Mouse (Mus musculus) forebrain, embryonic 10.5 days (tissue): ENCODE results near the gene Ccl26. TPM values are rescaled to one million over a fixed set of nuclear protein-coding genes. Genes with fewer than 3 reads are reported as not detected.
"Not testable (repeated sequence)": the region's sequence is repeated elsewhere in the genome, so short reads cannot be mapped to it uniquely, and the experiment has no call there.

Source experiments
- DNase-seq: peaks from one replicate; pipeline ENCODE4 v3.0.0-alpha.2; 2017; ENCODE audit warnings: low spot score; ENCODE audit errors: extremely low spot score
- H3K27ac ChIP-seq: fragments of 300-500 bp; sonication (generic); 2 replicates; pipeline ENCODE4 v1.5.1; 2016; ENCODE audit warnings: mild to moderate bottlenecking
- H3K27me3 ChIP-seq: fragments of 300-500 bp; sonication (generic); 2 replicates; pipeline ENCODE4 v1.6.1; 2016; ENCODE audit warnings: mild to moderate bottlenecking; ENCODE audit not compliant: poor library complexity, severe bottlenecking
- H3K36me3 ChIP-seq: fragments of 300-500 bp; sonication (generic); replicated peaks from 2 replicates; pipeline ENCODE4 v1.6.1; 2016; ENCODE audit warnings: mild to moderate bottlenecking, moderate library complexity
- H3K4me1 ChIP-seq: fragments of 300-500 bp; sonication (generic); 2 replicates; pipeline ENCODE4 v1.6.1; 2016
- H3K4me3 ChIP-seq: fragments of 300-500 bp; sonication (generic); 2 replicates; pipeline ENCODE4 v1.5.1; 2016; ENCODE audit warnings: mild to moderate bottlenecking, moderate library complexity
- H3K9me3 ChIP-seq: fragments of 300-500 bp; sonication (generic); 2 replicates; pipeline ENCODE4 v1.6.1; 2016; ENCODE audit warnings: mild to moderate bottlenecking, moderate library complexity
- WGBS: fragments of 180-500 bp; shearing (Covaris S2); methylation state at CpG from one replicate; pipeline ENCODE4 v1.1.7; 2016; 5-methylcytosine and 5-hydroxymethylcytosine counted together
- polyA plus RNA-seq: library from polyadenylated mRNA; unstranded; fragments of >200 nt; fragmentation: Nextera tagmentation; extraction: Ambion mirVana; gene quantifications from 2 replicates; pipeline ENCODE4 v1.2.1, GENCODE M21; 2016

Gene Ccl26
- polyA plus RNA-seq: not detected in 2 replicates

GRCm38 (mm10) chr5:135563469-135563868, at the start of gene Ccl26:
Ccl26 (minus strand) TSS chr5:135563569.
- WGBS: 96% methylated on average over 3 of the region's 3 CpGs
- no peak within 1 kb of the TSS for H3K27ac ChIP-seq
- no peak for DNase-seq

GRCm38 (mm10) chr5:135609794-135610193, 46.4 kb upstream of the Ccl26 start:
- Histone ChIP-seq H3K36me3 (no peaks in the 10 kb centered on the region), H3K27ac (no peak overlapping the region)
- WGBS: 78% methylated on average over 4 of the region's 4 CpGs

More at GRCm38 (mm10) chr5:135563469-135563868, at the start of gene Ccl26:
- H3K4me1 ChIP-seq: no peaks in the 10 kb centered on the region
- H3K27me3 ChIP-seq: no peaks in the 10 kb centered on the region
- no peak within 1 kb of the TSS for H3K4me3 ChIP-seq
- no peaks in the 10 kb centered on the region for H3K9me3 ChIP-seq
- no peaks in the 10 kb centered on the region for H3K36me3 ChIP-seq

GRCm38 (mm10) chr5:135607581-135607980, 44.2 kb upstream of the Ccl26 start:
- WGBS: 58% methylated on average over 1 of the region's 1 CpGs
- Histone ChIP-seq H3K4me1 (no peaks in the 10 kb centered on the region), H3K4me3 (no peak overlapping the region), H3K27me3 (no peaks in the 10 kb centered on the region), H3K36me3 (no peaks in the 10 kb centered on the region), H3K27ac (no peak overlapping the region), H3K9me3 (peaks cover 13% of the 10 kb centered on the region)
- no peak for DNase-seq

More at GRCm38 (mm10) chr5:135609794-135610193, 46.4 kb upstream of the Ccl26 start:
- peaks cover 7% of the 10 kb centered on the region; the same call in 1 of the 2 replicates for H3K9me3 ChIP-seq
- H3K27me3 ChIP-seq: no peaks in the 10 kb centered on the region
- no peaks in the 10 kb centered on the region for H3K4me1 ChIP-seq
- DNase-seq: no peak
- no peak overlapping the region for H3K4me3 ChIP-seq

- DNase-seq, H3K4me3 ChIP-seq, H3K27ac ChIP-seq, H3K36me3 ChIP-seq, H3K27me3 ChIP-seq, H3K4me1 ChIP-seq: not testable (repeated sequence)
- WGBS: no CpG with 5 or more reads among the region's 1 CpGs
- peaks cover 12% of the 10 kb centered on the region for H3K9me3 ChIP-seq
Measured at GRCm38 (mm10) chr5:135606717-135607116, 43.3 kb upstream of the Ccl26 start.

GRCm38 (mm10) chr5:135604643-135605042, 41.3 kb upstream of the Ccl26 start:
- no CpG with 5 or more reads among the region's 1 CpGs for WGBS
- not testable (repeated sequence) for H3K27ac ChIP-seq, H3K27me3 ChIP-seq, DNase-seq, H3K36me3 ChIP-seq, H3K4me1 ChIP-seq, H3K4me3 ChIP-seq
- H3K9me3 ChIP-seq: peaks cover 12% of the 10 kb centered on the region

- Histone ChIP-seq H3K4me3 (no peak overlapping the region), H3K27ac (no peak overlapping the region), H3K27me3 (no peaks in the 10 kb centered on the region), H3K4me1 (peaks cover 6% of the 10 kb centered on the region; the same call in 1 of the 2 replicates), H3K36me3 (no peaks in the 10 kb centered on the region), H3K9me3 (peaks cover 18% of the 10 kb centered on the region)
- no peak for DNase-seq
- 83% methylated on average over 12 of the region's 12 CpGs for WGBS
Measured at GRCm38 (mm10) chr5:135589996-135590784, 26.8 kb upstream of the Ccl26 start.

- Histone ChIP-seq H3K27ac (no peak overlapping the region), H3K27me3 (no peaks in the 10 kb centered on the region), H3K36me3 (no peaks in the 10 kb centered on the region), H3K4me3 (no peak overlapping the region), H3K4me1 (peaks cover 6% of the 10 kb centered on the region; the same call in 1 of the 2 replicates), H3K9me3 (peaks cover 18% of the 10 kb centered on the region)
- 90% methylated on average over 4 of the region's 4 CpGs for WGBS
- no peak for DNase-seq
Measured at GRCm38 (mm10) chr5:135587764-135588163, 24.4 kb upstream of the Ccl26 start.

- Histone ChIP-seq H3K36me3 (no peaks in the 10 kb centered on the region), H3K27me3 (no peaks in the 10 kb centered on the region), H3K9me3 (peaks cover 8% of the 10 kb centered on the region), H3K4me3 (no peak overlapping the region), H3K4me1 (peaks cover 6% of the 10 kb centered on the region; the same call in 1 of the 2 replicates), H3K27ac (no peak overlapping the region)
- no peak for DNase-seq
- 89% methylated on average over 8 of the region's 8 CpGs for WGBS
Measured at GRCm38 (mm10) chr5:135585691-135586090, 22.3 kb upstream of the Ccl26 start.

- Histone ChIP-seq H3K36me3 (no peaks in the 10 kb centered on the region), H3K4me3 (no peak overlapping the region), H3K27me3 (no peaks in the 10 kb centered on the region), H3K27ac (no peak overlapping the region), H3K9me3 (no peaks in the 10 kb centered on the region), H3K4me1 (peaks cover 6% of the 10 kb centered on the region; the same call in 1 of the 2 replicates)
- 87% methylated on average over 4 of the region's 4 CpGs for WGBS
- no peak for DNase-seq
Measured at GRCm38 (mm10) chr5:135582330-135582729, 19.0 kb upstream of the Ccl26 start.

GRCm38 (mm10) chr5:135579331-135579751, 16.0 kb upstream of the Ccl26 start:
- Histone ChIP-seq H3K4me1 (no peaks in the 10 kb centered on the region), H3K27ac (no peak overlapping the region), H3K27me3 (no peaks in the 10 kb centered on the region), H3K36me3 (no peaks in the 10 kb centered on the region), H3K4me3 (no peak overlapping the region), H3K9me3 (no peaks in the 10 kb centered on the region)
- no peak for DNase-seq
- WGBS: 90% methylated on average over 10 of the region's 10 CpGs

GRCm38 (mm10) chr5:135576055-135576454, 12.7 kb upstream of the Ccl26 start:
- H3K4me1 ChIP-seq: no peaks in the 10 kb centered on the region
- no peaks in the 10 kb centered on the region; the same call in 1 of the 2 replicates for H3K9me3 ChIP-seq
- 73% methylated on average over 4 of the region's 4 CpGs for WGBS
- H3K27ac ChIP-seq: no peak overlapping the region
- H3K27me3 ChIP-seq: no peaks in the 10 kb centered on the region
- H3K4me3 ChIP-seq: no peak overlapping the region
- DNase-seq: no peak
- no peaks in the 10 kb centered on the region for H3K36me3 ChIP-seq

- Histone ChIP-seq H3K27ac (no peak within 1 kb of the TSS), H3K27me3 (no peaks in the 10 kb centered on the region), H3K4me3 (no peak within 1 kb of the TSS), H3K4me1 (no peaks in the 10 kb centered on the region), H3K9me3 (no peaks in the 10 kb centered on the region; the same call in 1 of the 2 replicates), H3K36me3 (no peaks in the 10 kb centered on the region)
- 93% methylated on average over 6 of the region's 6 CpGs for WGBS
- DNase-seq: no peak
Measured at GRCm38 (mm10) chr5:135573006-135573405, 9.6 kb upstream of the Ccl26 start, which contains the start of gene Ccl24. Ccl24 (minus strand) TSS chr5:135573049.

- Histone ChIP-seq H3K4me3 (no peak overlapping the region), H3K36me3 (no peaks in the 10 kb centered on the region), H3K9me3 (no peaks in the 10 kb centered on the region; the same call in 1 of the 2 replicates), H3K27ac (no peak overlapping the region), H3K27me3 (no peaks in the 10 kb centered on the region), H3K4me1 (no peaks in the 10 kb centered on the region)
- WGBS: 83% methylated on average over 6 of the region's 6 CpGs
- DNase-seq: no peak
Measured at GRCm38 (mm10) chr5:135568698-135569097, 5.3 kb upstream of the Ccl26 start.
